Mouse (Mus musculus): ENCODE data around the gene Lypd4.

GRCm38 (mm10) chr7:24882416-24883199 lies 12.9 kb upstream of the Lypd4 start:
- TF ChIP-seq CTCF (IDR thresholded peaks at IDR 0.05; ENCODE audit: low read depth, low read length): no peak
- TF ChIP-seq POLR2A (IDR thresholded peaks at IDR 0.05; ENCODE audit: extremely low read depth, insufficient read depth, low read length): no peak

Measured in liver, adult 2 months (tissue).